Mouse (Mus musculus) lung, embryonic 14.5 days (tissue): Measurements from ENCODE around the gene Ccdc36. TPM values are rescaled to one million over a fixed set of nuclear protein-coding genes. Genes with fewer than 3 reads are reported as not detected.
A peak's percentile ranks its signal among the peaks of the same experiment; 100 is the strongest.

Source experiments
- ATAC-seq: fragments of 200-750 bp; cut with Nextera tagmentation; 2 replicates; pipeline ENCODE4 v1.8.0; 2017; ENCODE audit warnings: mild to moderate bottlenecking, moderate TSS enrichment, moderate library complexity; ENCODE audit not compliant: insufficient read depth
- DNase-seq: peaks from one replicate; pipeline ENCODE4 v3.0.0-alpha.2; 2015
- H3K27ac ChIP-seq: fragments of 300-500 bp; sonication (generic); 2 replicates; pipeline ENCODE4 v1.5.1; 2014; ENCODE audit warnings: low read depth, mild to moderate bottlenecking, moderate library complexity
- H3K27me3 ChIP-seq: fragments of 300-500 bp; sonication (generic); 2 replicates; pipeline ENCODE4 v1.6.1; 2014; ENCODE audit warnings: low read length, control low read depth; ENCODE audit not compliant: insufficient read depth
- H3K36me3 ChIP-seq: fragments of 300-500 bp; sonication (generic); 2 replicates; pipeline ENCODE4 v1.6.1; 2014; ENCODE audit warnings: control low read depth; ENCODE audit not compliant: insufficient read depth
- H3K4me1 ChIP-seq: fragments of 300-500 bp; sonication (generic); 2 replicates; pipeline ENCODE4 v1.6.1; 2014; ENCODE audit warnings: antibody characterized with exemption, control low read depth; ENCODE audit not compliant: insufficient read depth
- H3K4me2 ChIP-seq: fragments of 300-500 bp; sonication (generic); 2 replicates; pipeline ENCODE4 v1.6.1; 2014; ENCODE audit warnings: mild to moderate bottlenecking
- H3K4me3 ChIP-seq: fragments of 300-500 bp; sonication (generic); 2 replicates; pipeline ENCODE4 v1.5.1; 2014; ENCODE audit warnings: low read depth, low read length
- H3K9ac ChIP-seq: fragments of 300-500 bp; sonication (generic); 2 replicates; pipeline ENCODE4 v1.6.1; 2014
- H3K9me3 ChIP-seq: fragments of 300-500 bp; sonication (generic); 2 replicates; pipeline ENCODE4 v1.6.1; 2016; ENCODE audit warnings: low read depth, low read length, control low read depth
- CTCF ChIP-seq: IDR thresholded peaks from 2 replicates; pipeline ENCODE4 v1.5.1; 2016; ENCODE audit warnings: antibody characterized with exemption, low read depth
- WGBS: fragments of 180-500 bp; shearing (Covaris S2); extraction: QIAGEN DNeasy Blood & Tissue Kit; methylation state at CpG from one replicate; pipeline ENCODE4 v1.1.7; 2014; 5-methylcytosine and 5-hydroxymethylcytosine counted together
- polyA plus RNA-seq: library from polyadenylated mRNA; unstranded; fragments of >200 nt; fragmentation: Nextera tagmentation; extraction: Ambion mirVana; gene quantifications from 2 replicates; pipeline ENCODE4 v1.2.1, GENCODE M21; 2014

Ccdc36 gene
- polyA plus RNA-seq, 1 experiment from 2014 or later, result 3.0 TPM

- WGBS, result 45% methylated on average over 4 of the region's 4 CpGs
- Histone ChIP-seq H3K4me1 (peaks cover 22% of the 10 kb centered on the region), H3K4me3 (no peak overlapping the region), H3K36me3 (peaks cover 13% of the 10 kb centered on the region), H3K4me2 (peak overlapping the region; percentile 83), H3K9ac (no peak overlapping the region), H3K27ac (peak overlapping the region; percentile 72), H3K27me3 (no peaks in the 10 kb centered on the region), H3K9me3 (no peaks in the 10 kb centered on the region)
- no peak for TF ChIP-seq CTCF
- peak; percentile 66 for DNase-seq
- peak; percentile 2; the same call in 1 of the 2 replicates for ATAC-seq
These were observed 21.6 kb upstream of the Ccdc36 start for GRCm38 (mm10) chr9:108449860-108450259.

- ATAC-seq (no peak), DNase-seq (no peak)
- Histone ChIP-seq H3K4me2 (no peak overlapping the region), H3K4me3 (no peak overlapping the region), H3K27me3 (no peaks in the 10 kb centered on the region), H3K36me3 (peaks cover 13% of the 10 kb centered on the region), H3K4me1 (peaks cover 6% of the 10 kb centered on the region), H3K27ac (no peak overlapping the region), H3K9me3 (no peaks in the 10 kb centered on the region), H3K9ac (no peak overlapping the region)
- WGBS, result 53% methylated on average over 9 of the region's 9 CpGs
- no peak for TF ChIP-seq CTCF
These were observed 16.8 kb upstream of the Ccdc36 start for GRCm38 (mm10) chr9:108445125-108445524.

GRCm38 (mm10) chr9:108441236-108441919, 13.1 kb upstream of the Ccdc36 start:
- no peak overlapping the region for H3K4me2 ChIP-seq
- no peak overlapping the region for H3K27ac ChIP-seq
- no peaks in the 10 kb centered on the region for H3K9me3 ChIP-seq
- no peaks in the 10 kb centered on the region for H3K27me3 ChIP-seq
- DNase-seq (no peak), ATAC-seq (no peak)
- H3K4me3 ChIP-seq, result no peak overlapping the region
- H3K4me1 ChIP-seq, result no peaks in the 10 kb centered on the region
- H3K36me3 ChIP-seq, result no peaks in the 10 kb centered on the region
- WGBS, result 81% methylated on average over 11 of the region's 11 CpGs
- H3K9ac ChIP-seq, result no peak overlapping the region
- no peak for TF ChIP-seq CTCF

- Histone ChIP-seq H3K9ac (no peak overlapping the region), H3K36me3 (no peaks in the 10 kb centered on the region), H3K27ac (no peak overlapping the region), H3K4me1 (no peaks in the 10 kb centered on the region), H3K4me3 (no peak overlapping the region), H3K9me3 (no peaks in the 10 kb centered on the region), H3K4me2 (no peak overlapping the region), H3K27me3 (no peaks in the 10 kb centered on the region)
- TF ChIP-seq CTCF, result no peak
- DNase-seq (no peak), ATAC-seq (no peak)
- 67% methylated on average over 5 of the region's 5 CpGs for WGBS
These were observed 12.2 kb upstream of the Ccdc36 start for GRCm38 (mm10) chr9:108440485-108440884.

GRCm38 (mm10) chr9:108439176-108439575, 10.9 kb upstream of the Ccdc36 start:
- H3K9me3 ChIP-seq, result no peaks in the 10 kb centered on the region
- ATAC-seq (no peak), DNase-seq (no peak)
- no peaks in the 10 kb centered on the region for H3K27me3 ChIP-seq
- WGBS, result 73% methylated on average over 6 of the region's 6 CpGs
- no peak for TF ChIP-seq CTCF
- no peaks in the 10 kb centered on the region for H3K36me3 ChIP-seq
- H3K4me3 ChIP-seq, result no peak overlapping the region
- no peak overlapping the region for H3K27ac ChIP-seq
- no peaks in the 10 kb centered on the region for H3K4me1 ChIP-seq
- no peak overlapping the region for H3K9ac ChIP-seq
- H3K4me2 ChIP-seq, result no peak overlapping the region

- DNase-seq (no peak), ATAC-seq (no peak)
- Histone ChIP-seq H3K27ac (no peak within 1 kb of the TSS), H3K9ac (no peak within 1 kb of the TSS), H3K4me3 (no peak within 1 kb of the TSS), H3K27me3 (no peaks in the 10 kb centered on the region), H3K4me2 (no peak within 1 kb of the TSS), H3K9me3 (no peaks in the 10 kb centered on the region), H3K36me3 (no peaks in the 10 kb centered on the region), H3K4me1 (no peaks in the 10 kb centered on the region)
- TF ChIP-seq CTCF, result no peak
- 70% methylated on average over 3 of the region's 3 CpGs for WGBS
These were observed 7.9 kb upstream of the Ccdc36 start, which contains the start of gene BC048562 for GRCm38 (mm10) chr9:108436182-108436581. Gene BC048562, plus strand, starts transcription at chr9:108436482.

GRCm38 (mm10) chr9:108431431-108432067, 3.3 kb upstream of the Ccdc36 start:
- peak; percentile 82 for ATAC-seq
- TF ChIP-seq CTCF, result no peak

More at GRCm38 (mm10) chr9:108431431-108432067, 3.3 kb upstream of the Ccdc36 start:
- Histone ChIP-seq H3K4me3 (peak overlapping the region; percentile 35), H3K9ac (peak overlapping the region; percentile 47), H3K4me1 (no peaks in the 10 kb centered on the region), H3K9me3 (no peaks in the 10 kb centered on the region), H3K27me3 (no peaks in the 10 kb centered on the region), H3K36me3 (no peaks in the 10 kb centered on the region), H3K27ac (no peak overlapping the region), H3K4me2 (peak overlapping the region; percentile 62)
- WGBS, result 40% methylated on average over 32 of the region's 32 CpGs
- DNase-seq, result peak; percentile 81
